Mouse (Mus musculus) liver, adult 2 months (tissue): Measurements from ENCODE around the gene Zdhhc14.

Source experiments
- CTCF ChIP-seq: fragments of 200-500 bp; IDR thresholded peaks from 2 replicates; pipeline ENCODE4 v1.5.1; 2011; ENCODE audit warnings: low read depth, low read length, control low read depth
- POLR2A ChIP-seq: fragments of 200-500 bp; IDR thresholded peaks from 2 replicates; pipeline ENCODE4 v1.6.1; 2011; ENCODE audit warnings: low read length, control low read depth; ENCODE audit not compliant: insufficient read depth; ENCODE audit errors: extremely low read depth

GRCm38 (mm10) chr17:5690746-5691535 is 198.6 kb downstream of the Zdhhc14 start:
- TF ChIP-seq CTCF (no peak), POLR2A (no peak)
